Mouse (Mus musculus): ENCODE results near the gene Dkc1. TPM values are rescaled to one million over a fixed set of nuclear protein-coding genes. Genes with fewer than 3 reads are reported as not detected.
A peak's percentile ranks its signal among the peaks of the same experiment; 100 is the strongest.

Gene Dkc1
- 9.4 and 12.1 TPM in 2 replicates for polyA plus RNA-seq (2012; rRNA removed)

DNA sequence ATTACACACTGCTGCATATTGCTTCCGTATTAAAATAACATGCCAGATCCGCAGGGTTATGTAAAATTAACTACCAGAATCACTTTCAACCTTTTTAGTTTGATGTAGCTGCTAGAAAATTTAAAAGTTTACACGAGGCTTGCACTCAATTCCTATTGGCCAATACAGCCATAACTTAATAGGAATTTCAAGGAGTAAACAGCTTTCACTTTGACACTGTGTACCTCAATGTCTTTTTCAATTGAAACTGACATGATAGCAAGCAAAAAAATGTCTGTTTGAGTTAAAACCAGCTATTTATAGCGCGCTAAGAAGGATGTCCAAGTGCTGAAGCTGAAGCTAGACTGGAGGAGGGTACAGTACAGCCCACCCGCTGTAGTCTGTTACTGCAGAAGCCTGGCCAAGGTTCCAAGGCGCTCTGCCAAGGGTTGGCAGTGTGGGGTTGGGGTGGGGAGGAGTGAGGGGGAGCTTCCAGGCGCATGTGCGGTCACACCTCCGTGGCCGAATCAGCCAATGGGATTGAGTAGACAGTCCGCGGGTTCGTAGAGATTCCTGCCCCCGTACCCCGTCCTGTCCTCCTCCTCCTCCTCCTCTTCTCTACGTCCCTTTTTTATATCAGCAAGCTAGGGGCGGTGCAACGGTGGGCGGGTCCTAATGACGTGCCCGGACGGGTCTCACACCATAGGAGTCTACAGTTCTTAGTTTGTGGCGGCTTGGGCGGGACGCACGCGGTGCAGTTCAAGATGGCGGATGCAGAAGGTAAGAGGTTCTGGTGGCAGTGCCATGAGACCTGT, at the start of gene Dkc1:
Gene Dkc1 (plus strand): TSS at position 486 of the 794 bp plus-strand sequence.
- peak; percentile 58 for DNase-seq (ENCODE audit: low read depth, low spot score)
- WGBS: 13% methylated on average over 29 of the region's 29 CpGs

DNA sequence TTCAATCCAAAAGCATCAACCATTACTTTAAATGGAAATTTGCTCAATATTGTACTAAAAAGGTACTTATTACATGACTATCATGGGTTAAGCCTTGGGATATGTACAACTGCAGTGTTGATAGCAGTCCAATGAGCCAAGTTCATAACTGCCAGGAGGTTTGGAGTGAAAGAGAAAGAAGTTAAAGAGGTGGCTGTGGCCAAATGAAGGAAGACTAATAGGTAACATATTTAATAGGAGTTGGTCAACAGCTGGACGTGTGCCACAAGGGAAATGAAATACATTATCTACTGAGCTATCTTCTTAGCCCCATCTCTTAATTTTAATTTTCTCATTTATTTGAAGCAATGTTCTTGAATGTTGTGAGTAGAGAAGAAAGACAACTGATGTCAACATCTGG, 49.7 kb upstream of the Dkc1 start:
- WGBS: 70% methylated on average over 1 of the region's 1 CpGs
- no peak for DNase-seq (ENCODE audit: low read depth, low spot score)

- WGBS: 34% methylated on average over 3 of the region's 3 CpGs
- DNase-seq (ENCODE audit: low read depth, low spot score): no peak
These were observed 48.6 kb upstream of the Dkc1 start for GRCm38 (mm10) chrX:75046921-75047635.

GRCm38 (mm10) chrX:75056120-75056775, 39.4 kb upstream of the Dkc1 start:
- 80% methylated on average over 2 of the region's 2 CpGs for WGBS

GRCm38 (mm10) chrX:75082351-75082750, 13.3 kb upstream of the Dkc1 start:
- no peak for DNase-seq (ENCODE audit: low read depth, low spot score)
- 62% methylated on average over 2 of the region's 2 CpGs for WGBS

More at GRCm38 (mm10) chrX:75056120-75056775, 39.4 kb upstream of the Dkc1 start:
- no peak for DNase-seq (ENCODE audit: low read depth, low spot score)

- DNase-seq (ENCODE audit: low read depth, low spot score): no peak
- 19% methylated on average over 20 of the region's 26 CpGs for WGBS
These were observed 11.5 kb upstream of the Dkc1 start for GRCm38 (mm10) chrX:75083982-75084773.

GRCm38 (mm10) chrX:75084774-75085508, 10.7 kb upstream of the Dkc1 start, which contains the start of gene Gab3:
Gene Gab3, minus strand, starts transcription at chrX:75085458.
- DNase-seq (ENCODE audit: low read depth, low spot score): no peak
- 12% methylated on average over 9 of the region's 17 CpGs for WGBS

DNA sequence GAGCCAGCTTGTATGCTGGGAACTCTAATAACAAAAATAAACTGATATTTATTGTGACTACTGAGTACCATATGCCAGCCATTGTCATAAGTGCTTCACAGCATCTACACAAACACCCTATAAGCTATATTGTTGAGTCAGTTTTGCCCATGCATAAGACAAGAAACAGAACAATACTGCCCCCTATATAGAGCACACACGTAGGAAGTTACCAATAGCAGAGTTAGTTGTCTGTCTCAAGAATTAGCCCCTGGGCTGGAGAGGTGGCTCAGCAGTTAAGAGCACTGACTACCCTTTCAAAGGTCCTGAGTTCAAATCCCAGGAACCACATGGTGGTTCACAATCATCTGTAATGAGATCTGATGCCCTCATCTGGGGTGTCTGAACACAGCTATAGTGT, 10.0 kb upstream of the Dkc1 start:
- no peak for DNase-seq (ENCODE audit: low read depth, low spot score)
- 17% methylated on average over 1 of the region's 1 CpGs for WGBS

DNA sequence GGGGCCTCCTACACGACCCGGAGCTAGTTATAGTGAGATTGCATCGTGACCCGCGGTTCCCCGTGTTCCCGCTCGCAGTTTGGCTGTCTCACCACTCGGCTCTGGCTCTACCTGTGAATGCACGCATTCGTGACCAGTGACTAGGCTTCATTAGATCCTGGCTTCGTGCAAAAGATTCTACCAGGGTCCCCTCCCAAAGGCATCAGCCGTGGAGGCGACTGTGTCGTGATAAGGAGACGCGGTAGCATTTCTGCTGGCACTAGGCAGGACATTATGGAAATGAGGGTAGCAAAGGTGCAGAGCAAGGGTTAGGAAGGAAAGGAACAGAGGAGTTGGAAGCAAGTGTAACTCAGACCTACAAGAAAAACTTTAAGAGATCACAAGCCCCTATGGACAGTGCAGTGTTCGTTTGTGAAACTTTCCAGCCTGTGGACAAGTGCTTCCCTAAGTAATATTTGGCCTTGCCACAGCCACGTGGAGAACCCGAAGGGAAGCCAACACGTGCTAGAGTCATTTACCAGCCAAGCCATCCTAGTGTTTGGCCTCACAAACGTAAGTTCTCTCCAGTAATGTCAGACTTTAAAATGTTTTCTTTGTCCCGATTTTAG, 613 bp downstream of the Dkc1 start:
- WGBS: 12% methylated on average over 23 of the region's 23 CpGs
- DNase-seq (ENCODE audit: low read depth, low spot score): no peak

DNA sequence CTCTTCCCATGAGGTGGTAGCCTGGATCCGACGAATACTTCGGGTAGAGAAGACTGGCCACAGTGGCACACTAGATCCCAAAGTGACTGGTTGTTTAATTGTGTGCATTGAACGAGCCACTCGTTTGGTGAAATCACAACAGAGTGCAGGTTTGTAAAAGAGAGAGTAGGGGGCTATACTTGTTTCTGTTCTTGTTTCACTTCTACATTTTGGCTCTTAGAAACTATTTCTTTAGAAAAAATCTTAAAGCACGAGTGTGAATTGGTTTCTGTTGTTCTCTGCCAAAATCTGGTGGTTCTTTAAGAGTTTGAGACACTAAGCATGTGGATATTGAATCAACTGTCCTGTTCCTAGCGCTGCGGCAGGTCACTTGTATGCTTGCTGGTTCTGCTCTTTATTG, 3.1 kb downstream of the Dkc1 start:
- 86% methylated on average over 8 of the region's 8 CpGs for WGBS
- no peak for DNase-seq (ENCODE audit: low read depth, low spot score)

DNA sequence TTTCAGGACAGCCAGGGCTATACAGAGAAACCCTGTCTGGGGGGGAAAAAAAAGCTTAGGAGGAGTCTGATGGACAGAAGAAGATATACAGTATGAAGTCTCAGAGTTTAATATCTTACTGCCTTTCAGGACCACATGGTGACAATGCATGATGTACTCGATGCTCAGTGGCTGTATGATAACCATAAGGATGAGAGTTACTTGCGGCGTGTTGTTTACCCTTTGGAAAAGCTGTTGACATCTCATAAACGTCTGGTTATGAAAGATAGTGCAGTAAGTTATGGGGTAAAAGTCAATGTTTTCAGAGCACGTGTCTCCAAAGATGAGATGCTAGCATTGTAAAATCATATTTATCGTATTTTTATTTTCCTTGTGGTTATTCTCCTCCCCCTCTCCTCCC, 6.6 kb downstream of the Dkc1 start:
- WGBS: 86% methylated on average over 6 of the region's 6 CpGs
- DNase-seq (ENCODE audit: low read depth, low spot score): no peak

GRCm38 (mm10) chrX:75115550-75115949, 19.9 kb downstream of the Dkc1 start:
- no peak for DNase-seq (ENCODE audit: low read depth, low spot score)

DNA sequence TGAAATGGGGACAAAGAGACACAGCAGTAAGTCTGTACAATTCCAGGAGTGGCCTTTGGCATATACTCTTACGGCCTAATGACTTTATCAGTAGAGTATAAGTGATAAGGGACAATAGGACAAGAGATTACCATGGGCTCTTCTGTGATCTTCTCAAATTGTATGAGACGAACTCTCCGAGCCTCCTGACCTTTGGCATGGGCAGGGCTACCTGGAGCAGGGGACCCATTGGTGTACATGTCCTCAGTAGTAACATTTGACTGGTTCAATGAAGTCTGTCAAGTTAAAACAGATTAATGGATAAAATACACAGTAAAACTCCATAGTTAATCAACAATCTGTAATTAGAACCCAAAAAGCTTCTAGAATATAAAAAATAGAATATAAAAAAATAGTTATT, 30.0 kb downstream of the Dkc1 start:
- 70% methylated on average over 3 of the region's 3 CpGs for WGBS
- DNase-seq (ENCODE audit: low read depth, low spot score): no peak

GRCm38 (mm10) chrX:75126893-75127292, 31.2 kb downstream of the Dkc1 start:
- no peak for DNase-seq (ENCODE audit: low read depth, low spot score)

DNA sequence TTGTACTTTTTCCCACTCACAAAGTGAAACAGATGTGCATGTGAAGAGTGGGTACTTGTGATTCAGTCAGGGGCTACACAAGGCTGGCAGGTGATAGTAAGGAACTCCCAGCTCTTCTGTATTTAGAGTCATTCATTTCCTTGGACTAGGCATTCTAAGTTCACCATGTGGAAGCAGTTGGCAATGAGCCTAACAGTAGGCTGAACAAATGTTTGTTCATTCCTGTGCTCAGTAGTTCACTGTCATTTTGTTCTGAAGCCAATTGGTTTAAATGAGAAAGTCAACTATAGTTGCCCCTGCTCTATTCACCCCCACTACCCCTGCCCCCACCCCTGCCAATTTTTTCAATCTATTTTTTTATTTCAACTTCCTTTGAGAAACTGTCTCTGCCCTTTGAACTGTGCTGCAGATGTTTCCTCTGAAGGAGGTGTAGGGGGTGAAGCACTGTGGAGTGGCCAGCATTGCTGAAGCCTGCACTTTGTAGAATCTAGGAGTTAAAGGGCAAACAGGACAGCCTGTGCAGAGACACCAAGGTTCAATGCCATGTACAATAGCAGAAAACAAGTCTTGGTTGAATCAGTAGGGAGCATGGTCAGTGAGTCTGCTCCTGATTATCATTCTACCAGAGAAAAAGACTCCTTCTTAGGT, 32.8 kb downstream of the Dkc1 start:
- no peak for DNase-seq (ENCODE audit: low read depth, low spot score)

GRCm38 (mm10) chrX:75129474-75129873, 33.8 kb downstream of the Dkc1 start:
- DNase-seq (ENCODE audit: low read depth, low spot score): no peak
- 70% methylated on average over 2 of the region's 2 CpGs for WGBS

GRCm38 (mm10) chrX:75130467-75131160, 35.0 kb downstream of the Dkc1 start, which contains the start of gene Mpp1:
Gene Mpp1, minus strand, starts transcription at chrX:75131016.
- peak; percentile 39 for DNase-seq (ENCODE audit: low read depth, low spot score)
- WGBS: 30% methylated on average over 36 of the region's 36 CpGs

DNA sequence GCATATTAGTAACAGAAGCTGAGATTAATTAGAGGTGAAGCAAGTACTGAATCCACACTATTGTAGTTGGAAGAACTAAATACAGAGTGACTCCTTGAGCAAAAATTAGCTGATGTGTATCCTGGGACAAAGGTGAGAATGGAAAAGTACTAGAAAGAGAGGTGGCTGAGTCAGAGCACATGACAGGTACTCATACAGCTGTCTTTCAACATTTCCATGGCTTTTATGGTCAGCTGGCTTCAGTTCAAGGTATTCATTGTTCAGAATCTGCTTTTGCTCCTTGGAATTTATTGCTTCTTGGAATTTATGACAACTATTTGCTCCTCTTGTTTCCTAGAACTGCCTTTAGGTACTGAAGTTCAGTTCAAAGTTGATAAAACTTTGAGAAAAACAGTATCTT, 41.3 kb downstream of the Dkc1 start:
- peak; percentile 60 for DNase-seq (ENCODE audit: low read depth, low spot score)
